Mouse (Mus musculus): ENCODE measurements around the gene Slc19a3.

- no peak for TF ChIP-seq CTCF (IDR thresholded peaks at IDR 0.05; ENCODE audit: low read depth)
- no peak for TF ChIP-seq EP300 (IDR thresholded peaks at IDR 0.05; ENCODE audit: low read depth)
Measured at GRCm38 (mm10) chr1:83014477-83014876, 23.8 kb downstream of the Slc19a3 start.
